Mouse (Mus musculus): ENCODE results near the gene F2rl2. TPM values are rescaled to one million over a fixed set of nuclear protein-coding genes. Genes with fewer than 3 reads are reported as not detected.

The F2rl2 gene
- total and polyA plus RNA-seq, 3 experiments = 0.04 TPM; not detected in 2

DNA sequence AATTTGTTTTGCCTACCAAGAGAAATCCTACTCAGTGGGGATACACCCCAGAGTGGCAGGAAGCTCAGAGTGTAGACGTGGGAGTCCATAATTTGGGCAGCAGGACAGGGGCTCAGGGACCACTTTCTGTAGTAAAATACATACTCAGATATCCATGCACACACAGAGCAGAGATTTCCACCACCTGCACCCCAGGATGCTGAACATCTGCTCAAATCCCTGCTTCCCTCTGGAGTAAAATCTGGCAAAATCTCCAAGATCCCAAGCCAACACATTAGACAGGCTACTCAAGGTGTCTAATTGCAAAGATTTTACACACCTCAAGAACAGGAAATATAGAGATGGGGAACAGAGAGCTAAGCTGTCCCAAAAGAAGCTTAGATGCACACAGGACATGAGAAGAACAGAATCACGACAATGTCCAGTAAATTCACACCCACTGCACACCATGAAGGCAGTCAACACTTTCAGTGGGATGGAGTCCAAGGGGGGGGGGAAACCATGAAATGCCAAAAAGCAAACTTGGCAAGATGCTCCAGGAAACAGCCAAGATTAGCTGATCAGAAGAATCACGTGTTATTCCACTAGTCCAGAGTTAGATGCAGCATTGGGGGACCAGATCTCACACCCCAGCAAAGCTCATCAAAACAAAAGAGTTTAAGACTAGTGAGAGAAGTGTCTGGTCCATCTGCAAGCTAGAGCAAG, 17.8 kb downstream of the F2rl2 start:
- Histone ChIP-seq H3K79me2 (ENCODE audit: control insufficient read depth, insufficient read depth, low read length, poor library complexity) (no peaks in the 10 kb centered on the region), H3K27ac (ENCODE audit: control insufficient read depth, low read depth, low read length) (no peak overlapping the region), H3K4me1 (ENCODE audit: control insufficient read depth in 1 of 2, insufficient read depth in 2 of 2, low read length in 2 of 2) (peaks cover 0 to 5% of the 10 kb centered on the region in 2 experiments; a peak in 1 of 4 replicates), H3K4me3 (ENCODE audit: control insufficient read depth in 1 of 2, insufficient read depth in 1 of 2, low read depth in 2 of 2, low read length in 2 of 2) (no peak overlapping the region), H3K9me3 (replicated peaks; ENCODE audit: insufficient read depth, low read length) (no peaks in the 10 kb centered on the region), H3K9ac (ENCODE audit: control insufficient read depth, low read depth, low read length, poor library complexity, severe bottlenecking) (no peak overlapping the region), H3K36me3 (ENCODE audit: control insufficient read depth in 1 of 2, insufficient read depth in 2 of 2, low read length in 2 of 2) (peaks cover 0 to 3% of the 10 kb centered on the region in 2 experiments; a peak in 2 of 4 replicates), H3K27me3 (ENCODE audit: control insufficient read depth in 1 of 2, insufficient read depth in 2 of 2, low read length in 2 of 2) (no peaks in the 10 kb centered on the region)
- TF ChIP-seq KAT2A (conservative IDR thresholded peaks at IDR 0.05; ENCODE audit: low read depth, low read length) (no peak), CHD1 (IDR thresholded peaks at IDR 0.05; ENCODE audit: low read depth, low read length) (no peak), BHLHE40 (IDR thresholded peaks at IDR 0.05; ENCODE audit: borderline replicate concordance, low read depth, low read length) (no peak)
- no peak for DNase-seq (ENCODE audit: low read depth, low spot score)

DNA sequence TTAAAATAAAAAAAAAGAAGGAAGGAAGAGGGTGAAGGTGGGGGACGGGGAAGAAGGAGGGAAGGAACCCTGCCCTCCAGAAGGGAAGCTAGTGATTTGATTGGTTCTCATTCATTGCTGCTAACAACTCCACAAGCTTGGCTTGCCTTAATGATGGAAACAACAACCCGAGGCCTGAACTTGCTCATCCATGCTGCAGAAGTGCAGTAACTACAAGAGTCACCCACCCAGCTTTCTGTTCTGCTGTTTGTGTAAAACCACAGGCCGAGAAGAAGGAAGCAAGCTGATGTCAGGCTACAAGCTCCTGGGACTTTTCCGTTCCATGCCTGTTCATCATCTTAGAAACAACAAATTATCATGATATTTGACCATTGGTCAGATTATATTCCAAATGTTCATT, 18.7 kb downstream of the F2rl2 start:
- H3K4me1 ChIP-seq (ENCODE audit: control insufficient read depth in 1 of 2, insufficient read depth in 2 of 2, low read length in 2 of 2) = peaks cover 0 to 5% of the 10 kb centered on the region in 2 experiments; a peak in 1 of 4 replicates

DNA sequence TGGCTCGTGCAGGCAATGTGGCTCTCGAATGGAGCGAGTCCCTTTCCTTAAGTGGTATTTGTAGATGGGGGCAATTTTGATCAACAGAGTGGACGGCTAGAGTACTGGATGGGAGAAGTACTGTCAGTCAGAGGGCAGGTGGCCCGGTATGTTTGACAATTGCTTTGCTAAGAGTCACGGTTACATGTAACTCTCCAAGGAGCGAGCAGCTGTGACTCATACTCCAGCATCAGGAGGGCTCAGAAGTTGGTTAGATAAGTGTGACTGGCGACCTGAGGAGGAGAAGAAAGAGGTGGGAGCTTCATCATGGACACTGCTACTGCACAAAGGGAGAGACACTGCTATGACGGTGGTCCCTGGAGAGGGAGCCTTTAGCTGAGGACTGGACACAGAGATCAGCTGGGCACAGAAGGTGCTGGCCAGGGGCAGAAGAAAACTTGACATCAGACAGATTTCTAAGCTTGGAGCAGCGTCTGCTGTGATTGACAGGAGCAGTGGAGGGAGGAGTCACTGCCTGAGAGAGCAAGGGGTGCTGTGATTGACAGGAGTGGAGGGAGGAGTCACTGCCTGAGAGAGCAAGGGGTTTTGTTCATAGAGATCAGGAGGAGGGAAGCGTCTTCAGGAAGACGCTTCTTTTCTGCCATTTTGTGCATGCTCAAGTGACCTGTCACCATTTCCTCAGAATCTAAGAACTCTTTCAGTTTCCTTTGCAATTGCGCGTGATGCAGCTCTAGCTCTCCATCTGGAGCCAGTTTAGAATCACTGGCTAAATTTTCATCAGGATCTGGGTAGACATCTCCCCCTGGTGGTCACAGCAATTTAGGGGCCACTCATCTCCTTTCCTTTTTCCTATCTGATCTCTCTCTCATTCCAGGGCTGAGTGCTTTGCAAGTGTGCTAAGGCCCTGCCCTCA, 22.9 kb downstream of the F2rl2 start:
- H3K36me3 ChIP-seq (ENCODE audit: control insufficient read depth in 1 of 2, insufficient read depth in 2 of 2, low read length in 2 of 2) = no peaks in the 10 kb centered on the region
- no peak overlapping the region for H3K27ac ChIP-seq (ENCODE audit: control insufficient read depth, low read depth, low read length)
- no peak overlapping the region for H3K9ac ChIP-seq (ENCODE audit: control insufficient read depth, low read depth, low read length, poor library complexity, severe bottlenecking)
- no peaks in the 10 kb centered on the region for H3K79me2 ChIP-seq (ENCODE audit: control insufficient read depth, insufficient read depth, low read length, poor library complexity)
- no peaks in the 10 kb centered on the region for H3K4me1 ChIP-seq (ENCODE audit: control insufficient read depth in 1 of 2, insufficient read depth in 2 of 2, low read length in 2 of 2)
- H3K9me3 ChIP-seq (replicated peaks; ENCODE audit: insufficient read depth, low read length) = no peaks in the 10 kb centered on the region
- no peak overlapping the region for H3K4me3 ChIP-seq (ENCODE audit: control insufficient read depth in 1 of 2, insufficient read depth in 1 of 2, low read depth in 2 of 2, low read length in 2 of 2)
- H3K27me3 ChIP-seq (ENCODE audit: control insufficient read depth in 1 of 2, insufficient read depth in 2 of 2, low read length in 2 of 2) = no peaks in the 10 kb centered on the region
- peak; percentile 78 for DNase-seq (ENCODE audit: low read depth, low spot score)
- TF ChIP-seq NRF1 (IDR thresholded peaks at IDR 0.05; ENCODE audit: insufficient read depth, low read depth, low read length, poor library complexity, severe bottlenecking) = no peak
- no peak for TF ChIP-seq MAX (IDR thresholded peaks at IDR 0.05; ENCODE audit: low read length)
- peak; percentile 58 for TF ChIP-seq GATA1 (IDR thresholded peaks at IDR 0.05; ENCODE audit: low read depth, low read length)
- peak; percentile 100 for TF ChIP-seq SMC3 (IDR thresholded peaks at IDR 0.05; ENCODE audit: low read depth, low read length)
- TF ChIP-seq MAFK (IDR thresholded peaks at IDR 0.05; ENCODE audit: borderline replicate concordance, low read depth, low read length) = no peak
- no peak for TF ChIP-seq TAL1 (IDR thresholded peaks at IDR 0.05; ENCODE audit: low read length)
- no peak for TF ChIP-seq ZKSCAN1 (IDR thresholded peaks at IDR 0.05; ENCODE audit: low read depth, low read length)
- no peak for TF ChIP-seq UBTF (IDR thresholded peaks at IDR 0.05; ENCODE audit: borderline replicate concordance, insufficient read depth, low read depth, low read length)
- no peak for TF ChIP-seq MEF2A (IDR thresholded peaks at IDR 0.05; ENCODE audit: extremely low read depth, insufficient replicate concordance, low read depth, low read length, poor library complexity, severe bottlenecking)
- TF ChIP-seq ETS1 (IDR thresholded peaks at IDR 0.05; ENCODE audit: low read depth, low read length) = no peak
- 0 out of 2 replicates have a peak, but pooled peaks have one; percentile 37 for TF ChIP-seq MYC (IDR thresholded peaks at IDR 0.05; ENCODE audit: low read depth, low read length)
- TF ChIP-seq MAZ (IDR thresholded peaks at IDR 0.05; ENCODE audit: low read depth, low read length) = no peak
- no peak for TF ChIP-seq GABPA (IDR thresholded peaks at IDR 0.05; ENCODE audit: low read depth, low read length)
- TF ChIP-seq CTCF (IDR thresholded peaks at IDR 0.05 in 2 of 3, conservative IDR thresholded peaks at IDR 0.05 in 1 of 3; ENCODE audit: control insufficient read depth in 1 of 3, insufficient read depth in 1 of 3, low read depth in 2 of 3, low read length in 3 of 3, poor library complexity in 1 of 3, severe bottlenecking in 1 of 3) = peak; percentile 76 to 99 (median 80)
- TF ChIP-seq POLR2AphosphoS5 (IDR thresholded peaks at IDR 0.05; ENCODE audit: borderline replicate concordance, low read depth, low read length) = no peak
- no peak for TF ChIP-seq ZNF384 (IDR thresholded peaks at IDR 0.05; ENCODE audit: low read depth, low read length)
- peak; percentile 97 for TF ChIP-seq RAD21 (IDR thresholded peaks at IDR 0.05; ENCODE audit: low read depth, low read length)
- TF ChIP-seq USF1 (IDR thresholded peaks at IDR 0.05; ENCODE audit: low read depth, low read length) = no peak

More for the DNA sequence above, 18.7 kb downstream of the F2rl2 start:
- DNase-seq (ENCODE audit: low read depth, low spot score) = no peak
- no peak for TF ChIP-seq ELF1 (IDR thresholded peaks at IDR 0.05; ENCODE audit: low read depth, low read length)
- Histone ChIP-seq H3K36me3 (ENCODE audit: control insufficient read depth in 1 of 2, insufficient read depth in 2 of 2, low read length in 2 of 2) (peaks cover 0 to 3% of the 10 kb centered on the region in 2 experiments; a peak in 2 of 4 replicates), H3K4me3 (ENCODE audit: control insufficient read depth in 1 of 2, insufficient read depth in 1 of 2, low read depth in 2 of 2, low read length in 2 of 2) (no peak overlapping the region), H3K79me2 (ENCODE audit: control insufficient read depth, insufficient read depth, low read length, poor library complexity) (no peaks in the 10 kb centered on the region), H3K27me3 (ENCODE audit: control insufficient read depth in 1 of 2, insufficient read depth in 2 of 2, low read length in 2 of 2) (no peaks in the 10 kb centered on the region), H3K9me3 (replicated peaks; ENCODE audit: insufficient read depth, low read length) (no peaks in the 10 kb centered on the region), H3K9ac (ENCODE audit: control insufficient read depth, low read depth, low read length, poor library complexity, severe bottlenecking) (no peak overlapping the region), H3K27ac (ENCODE audit: control insufficient read depth, low read depth, low read length) (no peak overlapping the region)
